In genomic region chr11:69008182-69009121, GRCm38 (mm10) we compare ENCODE assay signal across 8 mouse cellular contexts. TPM values are rescaled to one million over a fixed set of nuclear protein-coding genes. Genes with fewer than 3 reads are reported as not detected.
DNase-seq lines count a peak whose midpoint lies in the region; ATAC-seq and TF ChIP-seq lines count a peak whose summit lies in the region.

TSS of gene Pfas (minus strand) at chr11:69008460.

- peak within 1 kb of the TSS; percentile 86 for H3K27ac ChIP-seq in ES-Bruce4 (ENCODE audit: insufficient read depth, low read length)
- H3K27ac ChIP-seq in forebrain, embryonic 14.5 days (ENCODE audit: low read depth, low read length) = 0 out of 2 replicates have a peak within 1 kb of the TSS, but pooled peaks have one; percentile 24
- peak within 1 kb of the TSS; percentile 69 for H3K27ac ChIP-seq in neural tube, embryonic 15.5 days (replicated peaks)

- H3K4me3 ChIP-seq in ES-Bruce4 (ENCODE audit: low read depth, low read length) = peak within 1 kb of the TSS; percentile 99
- H3K4me3 ChIP-seq in forebrain, embryonic 14.5 days (ENCODE audit: low read depth, low read length) = peak within 1 kb of the TSS; percentile 62
- H3K4me3 ChIP-seq in neural tube, embryonic 15.5 days (replicated peaks) = peak within 1 kb of the TSS; percentile 54

- H3K9ac ChIP-seq in ES-Bruce4 (ENCODE audit: low read depth, poor library complexity, severe bottlenecking) = peak within 1 kb of the TSS; percentile 81
- H3K9ac ChIP-seq in forebrain, embryonic 14.5 days (ENCODE audit: low read length) = peak within 1 kb of the TSS; percentile 69
- peak within 1 kb of the TSS; percentile 53 for H3K9ac ChIP-seq in neural tube, embryonic 15.5 days (replicated peaks)

- no peak for TF ChIP-seq EP300 in ES-Bruce4 (IDR thresholded peaks at IDR 0.05; ENCODE audit: insufficient read depth, low read depth, low read length)

- no peaks in the 10 kb centered on the region for H3K4me1 ChIP-seq in ES-Bruce4 (ENCODE audit: control insufficient read depth, insufficient read depth, low read length)
- H3K4me1 ChIP-seq in forebrain, embryonic 14.5 days (ENCODE audit: control insufficient read depth, insufficient read depth, low read length) = peaks cover 3% of the 10 kb centered on the region; the same call in 1 of the 2 replicates
- peaks cover 26% of the 10 kb centered on the region for H3K4me1 ChIP-seq in neural tube, embryonic 15.5 days

- H3K36me3 ChIP-seq in ES-Bruce4 (ENCODE audit: control insufficient read depth, insufficient read depth, low read length, poor library complexity, severe bottlenecking) = peaks cover 31% of the 10 kb centered on the region
- H3K36me3 ChIP-seq in forebrain, embryonic 14.5 days (ENCODE audit: control insufficient read depth, insufficient read depth, low read length) = peaks cover 3% of the 10 kb centered on the region; the same call in 1 of the 2 replicates
- H3K36me3 ChIP-seq in neural tube, embryonic 15.5 days = 0 out of 2 replicates have a peak, but pooled peaks cover 2% of the 10 kb centered on the region

- peak; percentile 96 for DNase-seq in forebrain, embryonic 14.5 days (ENCODE audit: low spot score)
- peak; percentile 86 to 96 for DNase-seq in heart, postnatal 14 days
- DNase-seq in layer of hippocampus, adult 11-12 months (ENCODE audit: low spot score) = peak; percentile 89
- peak; percentile 87 to 90 for DNase-seq in lung, adult 18-20 months
- DNase-seq in testis, postnatal 14 days (ENCODE audit: low spot score) = peak; percentile 95

- 0 out of 2 replicates have a peak, but pooled peaks have one; percentile 52 for ATAC-seq in cerebellum, adult (ENCODE audit: insufficient number of reproducible peaks, low FRiP score, low TSS enrichment)
- ATAC-seq in forebrain, embryonic 14.5 days = peak; percentile 83
- ATAC-seq in neural tube, embryonic 15.5 days (ENCODE audit: low FRiP score) = peak; percentile 80

- TF ChIP-seq CTCF in ES-Bruce4 (IDR thresholded peaks at IDR 0.05; ENCODE audit: low read depth, low read length) = no peak

- peak within 1 kb of the TSS; percentile 62 for H3K4me2 ChIP-seq in forebrain, embryonic 14.5 days (ENCODE audit: low read length)
- peak within 1 kb of the TSS; percentile 57 for H3K4me2 ChIP-seq in neural tube, embryonic 15.5 days

- WGBS in forebrain, embryonic 14.5 days = 10% methylated on average over 38 of the region's 38 CpGs
- WGBS in neural tube, embryonic 15.5 days = 9% methylated on average over 38 of the region's 38 CpGs

- no peaks in the 10 kb centered on the region for H3K27me3 ChIP-seq in ES-Bruce4 (ENCODE audit: control insufficient read depth, insufficient read depth, low read length, poor library complexity, severe bottlenecking)
- H3K27me3 ChIP-seq in forebrain, embryonic 14.5 days (replicated peaks; ENCODE audit: control insufficient read depth, insufficient read depth, low read length) = no peaks in the 10 kb centered on the region
- no peaks in the 10 kb centered on the region for H3K27me3 ChIP-seq in neural tube, embryonic 15.5 days (replicated peaks)

- peak; percentile 29 for TF ChIP-seq POLR2A in ES-Bruce4 (IDR thresholded peaks at IDR 0.05; ENCODE audit: insufficient read depth, low read length)

- no peaks in the 10 kb centered on the region for H3K9me3 ChIP-seq in ES-Bruce4 (replicated peaks; ENCODE audit: control insufficient read depth, insufficient read depth, low read length, poor library complexity, severe bottlenecking)
- H3K9me3 ChIP-seq in forebrain, embryonic 14.5 days (replicated peaks; ENCODE audit: control insufficient read depth, low read length) = no peaks in the 10 kb centered on the region
- H3K9me3 ChIP-seq in neural tube, embryonic 15.5 days (replicated peaks) = no peaks in the 10 kb centered on the region

- intact Hi-C loops in heart, postnatal 14 days (cut with DNase I) = no loop called here

RNA-seq across cellular contexts. Expression of gene Pfas, which starts in this region (rescaled TPM):
- polyA plus RNA-seq in ES-Bruce4 (2011; ENCODE audit: insufficient read depth, insufficient read length, low read depth, missing spikeins) = 79.6 and 85.3 TPM in 2 replicates
- polyA plus RNA-seq in forebrain, embryonic 14.5 days (2014; fragmentation: Nextera tagmentation; extraction: Ambion mirVana) = 14.1 and 15.6 TPM in 2 replicates
- total RNA-seq in heart, postnatal 14 days (2021) = 1 to 10 TPM; 7.6 to 7.7 TPM
- 15.5 and 20.2 TPM in 2 replicates for polyA plus RNA-seq in neural tube, embryonic 15.5 days (2015; fragmentation: Nextera tagmentation; extraction: Ambion mirVana)

Comparison
In these comparisons a context has a peak if more than half of its experiments do, and no peak if none do; other contexts are left out.
1. Peak in every context shown above with its lines: DNase-seq, ATAC-seq, H3K4me3 ChIP-seq and H3K27ac ChIP-seq.
2. H3K27ac ChIP-seq: peak in every context shown above with its lines; median percentile 86 in ES-Bruce4; 69 in neural tube, embryonic 15.5 days; 24 in forebrain, embryonic 14.5 days.